Mouse (Mus musculus) testis, adult 10 weeks (tissue): ENCODE results near the gene Tubb5. TPM values are rescaled to one million over a fixed set of nuclear protein-coding genes. Genes with fewer than 3 reads are reported as not detected.

Source experiments
- polyA plus RNA-seq: library from polyadenylated mRNA; stranded (reverse); fragments of 350-450 nt; fragmentation: Illumina TruSeq; extraction: RNeasy Lipid Tissue Mini Kit (QIAGEN cat#74804); gene quantifications from one replicate; pipeline ENCODE4 v1.2.3, GENCODE M21; 2014; ENCODE audit warnings: low read depth, low replicate concordance

The Tubb5 gene
- 13.0 TPM for polyA plus RNA-seq

DNA sequence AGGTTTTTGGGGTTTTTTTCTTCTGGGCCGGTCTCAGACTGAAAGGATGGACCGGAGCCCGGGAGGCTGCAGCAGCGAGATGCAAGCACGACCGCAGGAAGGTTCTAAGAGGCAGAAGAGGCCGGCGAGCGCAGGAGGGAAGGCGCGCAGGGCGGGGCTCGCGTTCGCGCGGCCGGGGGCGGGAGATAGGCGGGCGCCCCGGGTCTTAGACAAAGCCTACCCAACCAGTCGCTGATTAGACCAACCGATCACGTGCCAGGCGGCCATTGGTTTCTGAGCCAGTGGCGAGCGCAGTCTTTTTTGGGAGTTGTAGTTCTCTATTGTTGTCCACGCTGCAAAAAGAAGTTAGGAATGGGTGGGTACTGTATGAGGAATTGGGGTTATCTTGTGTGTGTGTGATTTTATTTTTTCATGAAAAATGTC is at the start of gene Tubb5:
Gene Tubb5, minus strand, starts transcription at position 185 of the 423 bp plus-strand sequence.

DNA sequence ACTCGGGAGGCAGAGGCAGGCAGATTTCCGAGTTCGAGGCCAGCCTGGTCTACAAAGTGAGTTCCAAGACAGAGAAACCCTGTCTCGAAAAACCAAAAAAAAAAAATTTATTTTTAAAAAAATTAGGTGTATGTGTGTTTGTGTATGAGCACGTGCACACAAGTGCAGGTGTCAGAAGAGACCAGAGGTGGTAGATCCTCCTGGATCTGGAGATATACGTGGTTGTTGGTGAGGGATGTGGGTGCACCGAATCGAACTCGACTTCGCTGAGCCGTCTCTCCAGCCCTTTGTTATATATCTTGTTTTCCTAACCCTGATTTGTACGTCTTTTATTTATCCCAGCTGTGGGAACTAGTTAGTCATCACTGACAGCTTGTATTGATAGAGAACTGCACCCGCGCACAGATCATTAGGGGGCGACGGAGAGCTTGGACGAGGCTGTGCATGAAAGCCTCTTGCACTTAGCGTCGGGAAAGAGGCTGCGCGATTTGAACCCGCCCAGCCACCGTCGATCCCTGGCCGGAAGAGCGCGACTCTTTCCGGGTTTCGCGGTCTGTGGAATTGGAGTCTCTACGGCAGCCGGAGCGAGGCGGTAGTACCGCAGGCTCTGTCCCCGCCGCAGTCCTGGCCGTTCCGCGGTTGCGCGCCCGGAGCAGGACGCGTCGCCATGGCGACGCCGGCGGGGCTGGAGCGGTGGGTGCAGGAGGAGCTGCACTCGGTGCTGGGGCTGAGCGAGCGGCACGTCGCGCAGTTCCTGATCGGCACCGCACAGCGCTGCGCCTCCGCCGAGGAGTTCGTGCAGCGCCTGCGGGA is 41.3 kb upstream of the Tubb5 start, which contains the start of gene Dhx16:
Gene Dhx16, plus strand, starts transcription at position 575 of the 813 bp plus-strand sequence.

DNA sequence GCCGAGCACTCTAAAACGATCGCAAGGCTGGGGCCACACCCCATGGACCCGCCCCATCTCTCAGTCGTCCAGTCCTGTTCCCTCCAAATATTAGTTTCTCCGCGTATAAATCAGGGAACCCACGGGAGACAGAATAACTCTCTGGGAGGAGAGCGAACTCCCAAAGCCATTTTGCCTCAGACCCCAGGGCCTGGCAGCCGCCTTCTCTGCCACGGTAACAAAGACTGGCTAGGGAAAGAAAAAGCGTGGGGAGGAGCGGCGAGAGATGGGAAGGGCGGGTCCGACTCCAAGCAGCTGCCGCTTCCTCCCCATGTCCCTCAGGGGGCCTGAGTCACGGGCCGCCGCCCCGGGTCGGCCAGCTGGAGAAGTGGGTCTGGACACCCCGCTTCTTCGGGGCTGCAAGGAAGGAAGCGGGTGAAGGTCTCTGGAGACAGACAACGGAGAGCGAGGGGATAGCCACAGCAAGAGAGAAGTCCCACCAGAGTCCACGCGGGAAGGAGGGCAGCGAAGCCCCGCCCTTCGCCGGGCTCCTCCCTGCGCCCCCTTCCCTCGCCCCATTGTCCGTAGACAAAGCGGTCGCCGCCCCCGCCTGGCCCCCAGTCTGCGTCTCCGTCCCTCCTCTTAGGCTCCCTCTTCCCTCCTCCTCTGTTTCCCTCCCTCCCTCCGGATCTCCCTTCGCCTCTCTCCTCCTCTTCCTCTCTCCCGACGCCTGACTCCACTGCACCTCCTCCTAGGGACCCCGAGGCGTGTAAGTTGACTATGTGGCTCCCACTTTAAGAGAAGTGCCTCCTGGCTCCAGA is 27.6 kb upstream of the Tubb5 start, which contains the start of gene Ppp1r18:
Gene Ppp1r18, plus strand, starts transcription at position 113 of the 800 bp plus-strand sequence.

DNA sequence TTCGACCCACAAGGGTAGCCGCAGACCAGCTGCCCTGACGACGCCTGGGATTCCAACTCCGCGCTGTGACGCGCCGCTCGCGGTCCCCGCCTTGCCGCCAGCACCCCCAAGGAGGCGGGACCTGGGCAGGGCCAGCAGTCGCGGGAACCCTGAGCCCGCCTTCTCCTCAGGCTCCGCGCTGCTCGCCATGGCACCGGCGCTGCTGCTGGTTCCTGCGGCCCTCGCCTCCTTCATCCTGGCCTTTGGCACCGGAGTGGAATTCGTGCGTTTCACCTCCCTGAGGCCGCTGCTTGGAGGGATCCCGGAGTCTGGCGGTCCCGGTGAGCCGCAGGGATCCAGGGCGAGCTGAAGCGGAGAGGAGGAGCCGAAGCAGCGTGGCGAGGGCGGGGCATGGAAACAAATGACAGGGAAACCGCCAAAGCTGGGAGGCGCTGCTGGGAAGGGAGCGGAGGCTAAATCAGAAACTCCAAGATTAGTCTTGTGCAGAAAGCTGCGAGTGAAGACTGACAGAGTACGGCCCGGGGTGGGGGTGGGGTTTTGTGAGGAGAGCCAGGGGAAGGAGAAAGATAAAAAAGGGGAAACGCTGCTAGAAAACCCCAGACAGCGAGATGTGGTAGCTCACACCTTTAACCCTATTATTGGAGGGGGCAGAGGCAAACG is 23.2 kb upstream of the Tubb5 start, which contains the start of gene Nrm:
Gene Nrm, plus strand, starts transcription at position 121 of the 660 bp plus-strand sequence.

DNA sequence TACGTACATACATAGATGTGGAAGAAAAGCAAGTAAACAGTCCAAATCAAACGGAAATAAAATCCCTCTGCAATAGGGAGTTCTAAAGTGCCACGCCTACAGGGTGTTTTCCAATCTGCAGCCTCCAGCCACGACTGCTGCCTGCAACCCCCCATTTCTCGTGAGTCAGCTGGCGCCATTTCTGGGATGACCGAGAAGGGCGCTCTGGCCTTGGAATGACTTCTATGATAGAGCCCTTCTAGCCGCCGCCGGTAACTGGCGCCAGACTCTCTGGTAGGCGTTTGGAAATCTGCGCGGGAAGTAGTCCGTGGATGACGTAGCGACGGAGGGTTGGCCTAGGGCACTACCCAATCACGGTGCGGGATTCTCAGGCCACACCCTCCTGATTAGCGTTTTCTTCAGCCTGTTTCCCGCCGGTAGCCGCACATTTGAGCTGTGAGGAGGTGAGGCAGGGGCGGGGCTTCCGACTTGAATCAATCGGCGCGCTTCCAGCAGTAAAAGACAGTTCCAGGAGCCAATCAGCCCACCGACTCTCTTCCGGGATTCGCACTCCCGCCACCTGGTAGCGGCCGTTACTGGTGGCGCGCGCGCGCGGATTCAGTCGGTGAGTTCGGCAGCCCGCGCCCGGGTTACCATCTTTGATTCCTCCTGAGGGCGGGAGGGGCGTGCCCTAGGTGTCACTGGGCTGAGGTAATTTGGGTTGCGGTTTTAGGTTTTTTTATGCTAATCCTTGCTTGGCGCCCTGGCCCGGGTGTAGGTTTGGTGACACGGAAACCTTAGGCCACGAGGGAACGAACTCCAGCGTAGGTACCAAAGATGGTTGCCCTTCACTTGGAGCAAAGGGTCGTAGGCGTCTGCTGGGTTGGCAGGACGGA is 3.2 kb upstream of the Tubb5 start, which contains the start of gene Mdc1:
Gene Mdc1, plus strand, starts transcription at position 440 of the 875 bp plus-strand sequence.

DNA sequence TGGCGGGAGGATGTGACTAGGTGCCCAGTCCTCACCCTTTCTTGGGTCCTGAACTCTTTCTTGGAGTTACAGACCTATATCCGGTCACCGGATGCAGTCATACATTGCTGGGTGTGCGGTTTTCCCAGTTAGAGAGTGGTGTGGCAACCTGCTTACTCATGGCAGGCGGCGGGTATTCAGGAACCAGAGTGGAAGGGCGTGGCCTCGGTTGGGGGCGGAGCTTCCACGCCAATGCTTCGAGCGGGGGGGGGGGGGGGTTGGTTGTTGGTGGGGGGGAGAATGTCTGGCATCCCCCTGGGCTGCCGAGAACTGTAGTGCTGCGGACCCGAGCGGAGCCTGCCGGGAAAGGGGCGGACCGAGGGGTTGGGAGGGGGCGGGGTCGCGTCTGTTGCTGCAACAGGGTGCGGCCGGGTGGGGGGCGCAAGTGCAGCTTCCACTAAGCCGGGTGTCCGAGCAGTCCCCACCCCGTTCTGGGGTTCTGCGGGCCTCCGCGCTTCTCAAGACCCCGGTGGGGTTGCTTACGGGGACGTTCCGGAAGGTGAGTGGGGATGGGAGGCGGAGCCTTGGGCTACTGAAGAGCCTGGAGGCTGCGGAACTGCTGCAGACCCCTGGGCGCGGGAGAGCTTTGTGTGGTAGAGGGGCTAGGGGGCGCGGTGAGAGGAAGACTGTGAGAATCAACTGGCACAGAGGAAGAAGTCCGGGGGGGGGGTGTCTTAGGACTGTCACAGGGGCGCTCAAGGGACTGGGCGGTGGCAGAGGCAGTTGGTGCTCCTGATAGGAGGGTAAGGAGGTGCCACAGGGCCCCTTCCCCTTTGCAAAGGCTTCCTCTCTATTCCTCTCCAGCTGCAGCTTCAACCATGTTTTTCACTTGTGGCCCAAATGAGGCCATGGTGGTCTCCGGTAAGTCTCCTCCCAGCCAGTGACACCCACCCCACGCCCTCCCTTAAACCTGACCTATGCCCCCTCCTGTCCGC is 14.9 kb downstream of the Tubb5 start, which contains the start of gene Flot1:
Gene Flot1, plus strand, starts transcription at position 267 of the 974 bp plus-strand sequence.

DNA sequence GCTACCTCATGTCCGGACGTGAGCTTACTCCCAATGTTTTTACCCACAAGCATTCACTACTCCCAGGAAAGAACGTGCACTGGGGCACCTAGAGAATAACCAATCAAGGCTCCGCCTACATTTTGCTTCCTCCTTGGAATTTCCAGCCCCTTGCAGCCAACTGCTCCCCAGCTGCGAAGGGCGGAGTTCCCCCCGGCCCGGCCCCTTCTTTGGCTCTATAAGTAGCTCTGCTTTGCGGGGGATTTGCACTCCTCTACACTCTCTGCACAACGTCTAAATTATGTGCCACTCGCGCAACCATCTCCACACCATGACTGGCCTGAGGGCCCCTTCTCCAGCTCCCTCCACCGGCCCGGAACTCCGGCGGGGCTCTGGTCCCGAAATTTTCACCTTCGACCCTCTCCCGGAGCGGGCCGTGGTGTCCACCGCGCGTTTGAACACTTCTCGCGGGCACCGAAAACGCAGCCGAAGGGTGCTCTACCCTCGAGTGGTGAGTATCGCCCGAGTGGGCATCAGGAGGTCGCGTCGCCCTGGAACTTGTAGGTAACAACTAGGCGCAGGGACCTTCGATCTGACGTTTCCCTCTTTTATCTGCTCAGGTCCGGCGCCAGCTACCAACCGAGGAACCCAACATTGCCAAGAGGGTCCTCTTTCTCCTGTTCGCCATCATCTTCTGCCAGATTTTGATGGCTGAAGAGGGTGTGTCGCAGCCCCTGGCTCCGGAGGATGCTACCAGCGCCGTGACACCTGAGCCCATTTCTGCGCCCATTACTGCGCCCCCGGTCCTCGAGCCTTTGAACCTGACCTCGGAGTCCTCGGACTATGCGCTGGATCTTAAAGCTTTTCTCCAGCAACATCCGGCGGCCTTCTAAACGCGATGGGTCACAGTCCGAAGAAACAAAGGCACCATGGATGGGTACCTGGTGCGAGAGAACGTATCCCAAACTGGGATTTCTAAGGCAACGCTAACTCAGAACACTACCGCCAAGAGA is 16.4 kb downstream of the Tubb5 start, which contains the start of gene Ier3:
Gene Ier3, plus strand, starts transcription at position 246 of the 992 bp plus-strand sequence.

Other genes starting within 250 kb of the Tubb5 start
- gene Sfta2, start 236.8 kb downstream of the Tubb5 start, polyA plus RNA-seq = not detected
- gene Gm9573, start 211.7 kb downstream of the Tubb5 start, polyA plus RNA-seq = not detected
- 0.10 TPM for gene Mucl3, start 194.6 kb downstream of the Tubb5 start, polyA plus RNA-seq
- 0.29 TPM for gene Vars2, start 170.7 kb downstream of the Tubb5 start, polyA plus RNA-seq
- gene Gtf2h4, start 164.6 kb downstream of the Tubb5 start, polyA plus RNA-seq = 2.7 TPM
- 0.95 TPM for gene Ddr1, start 133.7 kb downstream of the Tubb5 start, polyA plus RNA-seq
- 0.32 TPM for gene Ier3, start 16.6 kb downstream of the Tubb5 start, polyA plus RNA-seq
- 1.6 TPM for gene Flot1, start 15.1 kb downstream of the Tubb5 start, polyA plus RNA-seq
- 90.7 TPM for gene Mdc1, start 3.2 kb upstream of the Tubb5 start, polyA plus RNA-seq
- gene Nrm, start 23.0 kb upstream of the Tubb5 start, polyA plus RNA-seq = 27.0 TPM
- 4.9 TPM for gene Ppp1r18, start 27.3 kb upstream of the Tubb5 start, polyA plus RNA-seq
- gene Dhx16, start 41.5 kb upstream of the Tubb5 start, polyA plus RNA-seq = 55.0 TPM
- gene 2310061I04Rik, start 59.1 kb upstream of the Tubb5 start, polyA plus RNA-seq = 51.0 TPM
- 26.8 TPM for gene Atat1, start 71.8 kb upstream of the Tubb5 start, polyA plus RNA-seq
- gene Mrps18b, start 78.1 kb upstream of the Tubb5 start, polyA plus RNA-seq = 22.7 TPM
- 162 TPM for gene Ppp1r10, start 78.1 kb upstream of the Tubb5 start, polyA plus RNA-seq
- 95.3 TPM for gene Abcf1, start 131.5 kb upstream of the Tubb5 start, polyA plus RNA-seq
- gene Gnl1, start 141.5 kb upstream of the Tubb5 start, polyA plus RNA-seq = 5.8 TPM
- 8.7 TPM for gene Prr3, start 141.9 kb upstream of the Tubb5 start, polyA plus RNA-seq
- 0.13 TPM for gene H2-T24, start 182.3 kb upstream of the Tubb5 start, polyA plus RNA-seq
- gene H2-T23, start 194.5 kb upstream of the Tubb5 start, polyA plus RNA-seq = 0.38 TPM
- 0.71 TPM for gene H2-T22, start 204.4 kb upstream of the Tubb5 start, polyA plus RNA-seq
- not detected for gene Gm6034, start 204.7 kb upstream of the Tubb5 start, polyA plus RNA-seq
- not detected for gene Gm11127, start 220.1 kb upstream of the Tubb5 start, polyA plus RNA-seq